Mouse (Mus musculus): Measurements from ENCODE around the gene Frmd6. TPM values are rescaled to one million over a fixed set of nuclear protein-coding genes. Genes with fewer than 3 reads are reported as not detected.

Frmd6 gene
- polyA plus RNA-seq, 1 experiment from 2014 or later = 27.8 TPM

DNA sequence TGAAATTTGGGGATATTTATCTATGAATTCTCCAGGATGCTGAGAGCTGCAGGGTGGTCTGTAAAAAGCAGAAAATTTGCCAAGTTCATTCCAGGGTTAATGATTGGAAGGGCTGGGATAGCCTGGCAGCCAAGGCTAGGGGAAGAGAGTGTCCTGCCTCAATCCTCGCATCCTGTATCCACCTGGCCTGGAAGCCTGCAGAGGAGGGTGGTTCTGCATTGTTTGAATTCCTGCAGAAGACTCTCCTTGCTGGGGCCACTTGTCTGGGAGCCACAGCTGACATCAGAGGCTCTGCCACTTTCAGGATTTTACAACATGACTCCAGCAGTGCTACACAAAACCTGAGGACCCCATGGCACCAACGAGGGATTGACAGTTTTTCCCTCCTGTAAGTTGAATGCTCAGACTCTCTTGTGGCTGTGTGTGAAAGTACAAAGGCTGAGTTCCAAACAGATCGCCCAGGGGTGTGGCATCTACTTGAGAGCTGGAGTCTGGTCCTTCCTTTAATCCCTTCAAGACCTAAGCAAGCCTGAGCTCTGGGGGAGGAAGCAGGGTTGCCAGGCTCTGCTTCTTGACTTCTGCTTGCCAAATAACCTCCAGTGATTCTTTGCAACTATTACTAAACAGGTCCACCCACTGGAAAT is 12.4 kb upstream of the Frmd6 start:
- DNase-seq (ENCODE audit: low spot score) (no peak), ATAC-seq (ENCODE audit: insufficient read depth, low FRiP score, low TSS enrichment) (no peak)
- 11% methylated on average over 3 of the region's 3 CpGs for WGBS
- H3K9me3 ChIP-seq (ENCODE audit: control insufficient read depth, low read length) = no peaks in the 10 kb centered on the region
- H3K36me3 ChIP-seq (ENCODE audit: control insufficient read depth, insufficient read depth, low read length) = no peaks in the 10 kb centered on the region
- H3K4me2 ChIP-seq (ENCODE audit: low read depth) = no peak overlapping the region
- no peaks in the 10 kb centered on the region for H3K27me3 ChIP-seq (ENCODE audit: control insufficient read depth, insufficient read depth, low read length)
- no peak overlapping the region for H3K4me3 ChIP-seq (ENCODE audit: low read depth, low read length)
- no peaks in the 10 kb centered on the region for H3K4me1 ChIP-seq (ENCODE audit: control insufficient read depth, insufficient read depth, low read length)
- H3K9ac ChIP-seq (ENCODE audit: low read length) = no peak overlapping the region
- no peak overlapping the region for H3K27ac ChIP-seq (ENCODE audit: low read depth, low read length)

GRCm38 (mm10) chr12:70816731-70817130 is 8.6 kb upstream of the Frmd6 start:
- H3K4me3 ChIP-seq (ENCODE audit: low read depth, low read length) = no peak overlapping the region
- DNase-seq (ENCODE audit: low spot score) = no peak
- ATAC-seq (ENCODE audit: insufficient read depth, low FRiP score, low TSS enrichment) = no peak
- WGBS = 77% methylated on average over 2 of the region's 2 CpGs
- no peaks in the 10 kb centered on the region for H3K27me3 ChIP-seq (ENCODE audit: control insufficient read depth, insufficient read depth, low read length)
- H3K27ac ChIP-seq (ENCODE audit: low read depth, low read length) = no peak overlapping the region
- no peaks in the 10 kb centered on the region for H3K36me3 ChIP-seq (ENCODE audit: control insufficient read depth, insufficient read depth, low read length)
- no peak overlapping the region for H3K9ac ChIP-seq (ENCODE audit: low read length)
- no peak overlapping the region for H3K4me2 ChIP-seq (ENCODE audit: low read depth)
- H3K9me3 ChIP-seq (ENCODE audit: control insufficient read depth, low read length) = no peaks in the 10 kb centered on the region
- H3K4me1 ChIP-seq (ENCODE audit: control insufficient read depth, insufficient read depth, low read length) = no peaks in the 10 kb centered on the region

DNA sequence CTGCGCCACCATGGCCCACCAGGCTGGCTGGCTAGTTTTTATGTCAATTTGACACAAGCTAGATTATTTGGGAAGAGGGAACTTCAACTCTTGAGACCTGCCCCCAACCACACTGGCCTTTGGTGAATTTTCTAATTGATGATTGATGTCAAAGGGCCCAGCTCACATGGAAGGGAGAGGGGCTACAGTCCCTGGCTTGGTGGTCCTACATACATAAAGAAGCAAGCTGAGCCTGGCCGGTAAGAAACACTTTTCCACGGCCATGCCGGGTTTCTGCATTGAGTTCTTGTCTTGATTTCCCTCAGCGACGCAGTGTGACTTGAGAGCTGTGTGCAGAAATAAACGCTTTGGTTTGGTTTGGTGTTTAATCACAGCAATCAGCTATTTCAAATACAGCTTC is 1.3 kb upstream of the Frmd6 start:
- Histone ChIP-seq H3K9me3 (ENCODE audit: control insufficient read depth, low read length) (no peaks in the 10 kb centered on the region), H3K4me2 (ENCODE audit: low read depth) (peak overlapping the region; percentile 85; the same call in 1 of the 2 replicates), H3K27ac (ENCODE audit: low read depth, low read length) (no peak overlapping the region), H3K9ac (ENCODE audit: low read length) (no peak overlapping the region; the same call in 1 of the 2 replicates), H3K4me3 (ENCODE audit: low read depth, low read length) (peak overlapping the region; percentile 60; the same call in 1 of the 2 replicates), H3K36me3 (ENCODE audit: control insufficient read depth, insufficient read depth, low read length) (no peaks in the 10 kb centered on the region), H3K27me3 (ENCODE audit: control insufficient read depth, insufficient read depth, low read length) (no peaks in the 10 kb centered on the region), H3K4me1 (ENCODE audit: control insufficient read depth, insufficient read depth, low read length) (peaks cover 13% of the 10 kb centered on the region)
- DNase-seq (ENCODE audit: low spot score) (no peak), ATAC-seq (ENCODE audit: insufficient read depth, low FRiP score, low TSS enrichment) (no peak)
- WGBS = 55% methylated on average over 7 of the region's 7 CpGs

- no peak for DNase-seq (ENCODE audit: low spot score)
- Histone ChIP-seq H3K9me3 (ENCODE audit: control insufficient read depth, low read length) (no peaks in the 10 kb centered on the region), H3K4me3 (ENCODE audit: low read depth, low read length) (peak overlapping the region; percentile 60), H3K36me3 (ENCODE audit: control insufficient read depth, insufficient read depth, low read length) (no peaks in the 10 kb centered on the region), H3K4me1 (ENCODE audit: control insufficient read depth, insufficient read depth, low read length) (peaks cover 13% of the 10 kb centered on the region), H3K9ac (ENCODE audit: low read length) (peak overlapping the region; percentile 77), H3K27ac (ENCODE audit: low read depth, low read length) (peak overlapping the region; percentile 86), H3K27me3 (ENCODE audit: control insufficient read depth, insufficient read depth, low read length) (no peaks in the 10 kb centered on the region), H3K4me2 (ENCODE audit: low read depth) (peak overlapping the region; percentile 85)
- ATAC-seq (ENCODE audit: insufficient read depth, low FRiP score, low TSS enrichment) = peak; percentile 58
- WGBS = under 1% methylated on average over 48 of the region's 55 CpGs
Measured at GRCm38 (mm10) chr12:70825651-70826317, 470 bp downstream of the Frmd6 start.

- H3K9ac ChIP-seq (ENCODE audit: low read length) = peak overlapping the region; percentile 77
- peak overlapping the region; percentile 60 for H3K4me3 ChIP-seq (ENCODE audit: low read depth, low read length)
- H3K4me2 ChIP-seq (ENCODE audit: low read depth) = peak overlapping the region; percentile 85
- ATAC-seq (ENCODE audit: insufficient read depth, low FRiP score, low TSS enrichment) (no peak), DNase-seq (ENCODE audit: low spot score) (no peak)
- no peaks in the 10 kb centered on the region for H3K9me3 ChIP-seq (ENCODE audit: control insufficient read depth, low read length)
- no peaks in the 10 kb centered on the region for H3K36me3 ChIP-seq (ENCODE audit: control insufficient read depth, insufficient read depth, low read length)
- H3K27me3 ChIP-seq (ENCODE audit: control insufficient read depth, insufficient read depth, low read length) = no peaks in the 10 kb centered on the region
- H3K27ac ChIP-seq (ENCODE audit: low read depth, low read length) = no peak overlapping the region
- 2% methylated on average over 19 of the region's 19 CpGs for WGBS
- H3K4me1 ChIP-seq (ENCODE audit: control insufficient read depth, insufficient read depth, low read length) = peaks cover 13% of the 10 kb centered on the region
Measured at GRCm38 (mm10) chr12:70826318-70827072, 1.2 kb downstream of the Frmd6 start.

DNA sequence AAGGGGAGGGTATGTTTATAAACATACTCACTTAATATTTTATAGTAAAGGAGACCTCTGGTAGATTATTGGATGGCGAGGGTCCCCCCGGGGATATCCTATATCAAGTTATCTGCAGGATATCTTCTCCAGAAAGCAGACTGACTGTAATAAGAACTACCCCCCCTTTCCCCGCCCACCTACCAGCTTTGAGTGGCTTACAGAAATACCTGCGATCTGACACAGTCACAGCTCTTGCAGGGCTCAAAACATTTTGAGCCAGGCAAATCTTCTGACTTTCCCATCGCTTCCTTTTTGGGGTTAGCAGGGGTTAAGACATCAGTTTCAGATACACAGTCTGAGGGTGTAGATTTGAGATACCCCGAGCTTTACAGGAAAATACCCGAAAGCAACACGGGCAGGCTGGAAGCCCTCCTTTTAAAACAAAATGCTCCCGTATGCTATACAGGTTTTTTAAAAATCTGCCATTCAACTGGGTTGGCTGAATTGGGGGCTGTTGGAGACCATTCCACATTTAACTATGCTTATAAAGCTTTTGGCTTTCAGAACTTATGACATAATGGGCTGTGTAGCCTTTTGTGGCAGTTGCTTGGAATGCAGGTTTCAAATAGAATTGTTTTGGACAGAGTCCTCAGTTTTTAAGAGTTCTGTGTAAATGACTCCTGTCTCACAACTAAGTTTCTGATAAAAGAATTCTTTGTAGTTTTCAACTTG is 2.0 kb downstream of the Frmd6 start:
- H3K9ac ChIP-seq (ENCODE audit: low read length) = no peak overlapping the region
- 16% methylated on average over 9 of the region's 9 CpGs for WGBS
- no peaks in the 10 kb centered on the region for H3K27me3 ChIP-seq (ENCODE audit: control insufficient read depth, insufficient read depth, low read length)
- peak overlapping the region; percentile 20; the same call in 1 of the 2 replicates for H3K27ac ChIP-seq (ENCODE audit: low read depth, low read length)
- DNase-seq (ENCODE audit: low spot score) (no peak), ATAC-seq (ENCODE audit: insufficient read depth, low FRiP score, low TSS enrichment) (no peak)
- H3K4me1 ChIP-seq (ENCODE audit: control insufficient read depth, insufficient read depth, low read length) = peaks cover 13% of the 10 kb centered on the region
- H3K4me2 ChIP-seq (ENCODE audit: low read depth) = peak overlapping the region; percentile 85
- H3K36me3 ChIP-seq (ENCODE audit: control insufficient read depth, insufficient read depth, low read length) = no peaks in the 10 kb centered on the region
- peak overlapping the region; percentile 60 for H3K4me3 ChIP-seq (ENCODE audit: low read depth, low read length)
- no peaks in the 10 kb centered on the region for H3K9me3 ChIP-seq (ENCODE audit: control insufficient read depth, low read length)

GRCm38 (mm10) chr12:70827901-70828271 is 2.6 kb downstream of the Frmd6 start:
- no peaks in the 10 kb centered on the region for H3K36me3 ChIP-seq (ENCODE audit: control insufficient read depth, insufficient read depth, low read length)
- H3K27me3 ChIP-seq (ENCODE audit: control insufficient read depth, insufficient read depth, low read length) = no peaks in the 10 kb centered on the region
- H3K9ac ChIP-seq (ENCODE audit: low read length) = no peak overlapping the region
- no peaks in the 10 kb centered on the region for H3K9me3 ChIP-seq (ENCODE audit: control insufficient read depth, low read length)
- peaks cover 13% of the 10 kb centered on the region for H3K4me1 ChIP-seq (ENCODE audit: control insufficient read depth, insufficient read depth, low read length)
- H3K4me2 ChIP-seq (ENCODE audit: low read depth) = no peak overlapping the region; the same call in 1 of the 2 replicates
- DNase-seq (ENCODE audit: low spot score) = no peak
- WGBS = 51% methylated on average over 4 of the region's 4 CpGs
- no peak for ATAC-seq (ENCODE audit: insufficient read depth, low FRiP score, low TSS enrichment)
- H3K4me3 ChIP-seq (ENCODE audit: low read depth, low read length) = peak overlapping the region; percentile 60
- no peak overlapping the region for H3K27ac ChIP-seq (ENCODE audit: low read depth, low read length)

DNA sequence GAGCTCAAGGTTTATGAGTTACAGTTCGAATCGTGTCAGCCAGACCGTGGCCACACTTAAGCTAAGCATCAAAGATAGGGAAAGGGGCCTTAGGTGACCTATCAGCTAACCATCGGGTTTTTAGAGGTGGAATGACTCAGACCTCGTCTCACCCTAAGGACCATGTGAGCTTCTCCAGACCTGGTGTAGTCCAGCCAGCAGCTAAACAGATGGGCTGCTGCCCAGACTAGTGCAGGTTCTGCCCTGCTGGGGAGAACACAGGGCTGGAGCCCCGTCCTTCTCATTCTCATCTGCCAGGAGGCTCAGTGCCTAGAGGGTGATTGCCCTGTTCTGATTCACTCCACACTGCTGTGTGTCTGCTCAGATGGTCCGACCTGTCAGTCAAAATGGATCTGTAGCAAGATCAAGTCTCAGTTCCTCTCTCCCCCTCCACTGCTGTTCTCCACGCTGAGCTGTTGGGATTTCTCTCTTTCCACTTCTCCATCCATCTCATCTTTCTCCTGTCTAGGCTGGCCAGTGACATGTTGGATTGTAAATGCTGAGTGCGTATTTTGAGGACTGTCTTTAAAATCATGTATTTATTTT is 5.8 kb downstream of the Frmd6 start:
- H3K36me3 ChIP-seq (ENCODE audit: control insufficient read depth, insufficient read depth, low read length) = no peaks in the 10 kb centered on the region
- no peaks in the 10 kb centered on the region for H3K9me3 ChIP-seq (ENCODE audit: control insufficient read depth, low read length)
- 62% methylated on average over 9 of the region's 9 CpGs for WGBS
- H3K27me3 ChIP-seq (ENCODE audit: control insufficient read depth, insufficient read depth, low read length) = no peaks in the 10 kb centered on the region
- no peak overlapping the region for H3K4me3 ChIP-seq (ENCODE audit: low read depth, low read length)
- ATAC-seq (ENCODE audit: insufficient read depth, low FRiP score, low TSS enrichment) (no peak), DNase-seq (ENCODE audit: low spot score) (no peak)
- no peak overlapping the region for H3K9ac ChIP-seq (ENCODE audit: low read length)
- H3K27ac ChIP-seq (ENCODE audit: low read depth, low read length) = no peak overlapping the region
- H3K4me2 ChIP-seq (ENCODE audit: low read depth) = no peak overlapping the region
- peaks cover 9% of the 10 kb centered on the region for H3K4me1 ChIP-seq (ENCODE audit: control insufficient read depth, insufficient read depth, low read length)

All from neural tube, embryonic 11.5 days (tissue).